Mouse (Mus musculus) hindbrain, embryonic 13.5 days (tissue): Measurements from ENCODE around the gene Egfem1. TPM values are rescaled to one million over a fixed set of nuclear protein-coding genes. Genes with fewer than 3 reads are reported as not detected.

Experiments
- ATAC-seq: fragments of 200-750 bp; cut with Nextera tagmentation; 2 replicates; pipeline ENCODE4 v1.8.0; 2017; ENCODE audit warnings: moderate TSS enrichment; ENCODE audit not compliant: low FRiP score
- H3K27ac ChIP-seq: fragments of 300-500 bp; sonication (generic); 2 replicates; pipeline ENCODE4 v1.5.1; 2015; ENCODE audit warnings: inconsistent platforms, mild to moderate bottlenecking, moderate library complexity
- H3K27me3 ChIP-seq: fragments of 300-500 bp; sonication (generic); 2 replicates; pipeline ENCODE4 v1.6.1; 2015; ENCODE audit warnings: mild to moderate bottlenecking, inconsistent platforms
- H3K36me3 ChIP-seq: fragments of 300-500 bp; sonication (generic); 2 replicates; pipeline ENCODE4 v1.6.1; 2015; ENCODE audit warnings: mild to moderate bottlenecking, inconsistent platforms
- H3K4me1 ChIP-seq: fragments of 300-500 bp; sonication (generic); replicated peaks from 2 replicates; pipeline ENCODE4 v1.6.1; 2015; ENCODE audit warnings: inconsistent platforms
- H3K4me2 ChIP-seq: fragments of 300-500 bp; sonication (generic); 2 replicates; pipeline ENCODE4 v1.6.1; 2015; ENCODE audit warnings: inconsistent platforms, mild to moderate bottlenecking, moderate library complexity
- H3K4me3 ChIP-seq: fragments of 300-500 bp; sonication (generic); 2 replicates; pipeline ENCODE4 v1.5.1; 2015; ENCODE audit warnings: mild to moderate bottlenecking, inconsistent platforms
- H3K9ac ChIP-seq: fragments of 300-500 bp; sonication (generic); 2 replicates; pipeline ENCODE4 v1.6.1; 2015; ENCODE audit warnings: mild to moderate bottlenecking, inconsistent platforms
- H3K9me3 ChIP-seq: fragments of 300-500 bp; sonication (generic); 2 replicates; pipeline ENCODE4 v1.6.1; 2016; ENCODE audit warnings: inconsistent platforms
- WGBS: fragments of 180-500 bp; shearing (Covaris S2); methylation state at CpG from one replicate; pipeline ENCODE4 v1.1.7; 2015; 5-methylcytosine and 5-hydroxymethylcytosine counted together
- polyA plus RNA-seq: library from polyadenylated mRNA; unstranded; fragments of >200 nt; fragmentation: Nextera tagmentation; extraction: Ambion mirVana; gene quantifications from 2 replicates; pipeline ENCODE4 v1.2.1, GENCODE M21; 2015

Egfem1 gene
- polyA plus RNA-seq, 1 experiment from 2014 or later = 5.1 TPM

DNA sequence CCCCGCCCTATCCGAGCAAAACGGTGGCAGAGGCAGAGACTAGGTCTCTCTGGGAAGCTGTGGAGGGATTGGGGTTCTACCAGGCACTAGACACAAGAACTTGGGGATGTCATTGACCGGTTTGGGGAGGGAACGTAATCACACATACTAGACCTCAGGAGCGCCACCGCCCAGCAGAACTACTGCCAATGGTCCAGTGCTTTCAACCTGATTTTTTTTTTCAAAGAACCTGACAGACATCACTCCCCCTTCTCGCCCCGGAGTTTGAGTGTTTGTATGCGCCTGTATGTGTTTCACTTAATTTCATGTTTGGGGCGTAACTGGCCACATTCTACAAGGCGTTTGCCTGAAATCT, 1.1 kb downstream of the Egfem1 start:
- Histone ChIP-seq H3K4me1 (peaks cover 22% of the 10 kb centered on the region), H3K4me2 (peak overlapping the region; percentile 96), H3K9me3 (no peaks in the 10 kb centered on the region), H3K36me3 (no peaks in the 10 kb centered on the region), H3K4me3 (peak overlapping the region; percentile 62), H3K27ac (no peak overlapping the region), H3K9ac (peak overlapping the region; percentile 67), H3K27me3 (peaks cover 19% of the 10 kb centered on the region; the same call in 1 of the 2 replicates)
- WGBS = 2% methylated on average over 12 of the region's 12 CpGs
- no peak for ATAC-seq

DNA sequence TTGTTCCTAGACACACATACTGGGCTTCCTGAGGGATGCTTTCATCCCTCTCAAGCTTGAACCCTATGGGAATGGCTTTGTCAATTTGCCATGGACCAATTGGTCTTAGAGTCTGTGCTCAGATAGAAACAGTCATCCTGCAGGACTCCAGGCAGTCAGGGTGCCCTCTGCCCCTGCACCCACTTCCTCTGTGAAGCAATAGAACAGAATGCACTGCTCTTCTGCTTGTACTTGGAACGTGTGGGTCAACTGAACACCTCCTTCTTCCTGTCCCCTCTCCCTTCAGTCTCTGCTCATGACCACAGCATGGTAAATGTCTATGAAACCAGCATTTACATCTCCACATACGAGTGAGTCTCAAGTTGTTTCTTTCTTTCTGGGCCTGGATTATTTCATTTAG, 16.6 kb downstream of the Egfem1 start:
- Histone ChIP-seq H3K4me2 (no peak overlapping the region), H3K4me1 (no peaks in the 10 kb centered on the region), H3K4me3 (no peak overlapping the region), H3K36me3 (no peaks in the 10 kb centered on the region), H3K9ac (no peak overlapping the region), H3K9me3 (no peaks in the 10 kb centered on the region), H3K27ac (no peak overlapping the region), H3K27me3 (no peaks in the 10 kb centered on the region)
- 75% methylated on average over 2 of the region's 2 CpGs for WGBS
- ATAC-seq = no peak

DNA sequence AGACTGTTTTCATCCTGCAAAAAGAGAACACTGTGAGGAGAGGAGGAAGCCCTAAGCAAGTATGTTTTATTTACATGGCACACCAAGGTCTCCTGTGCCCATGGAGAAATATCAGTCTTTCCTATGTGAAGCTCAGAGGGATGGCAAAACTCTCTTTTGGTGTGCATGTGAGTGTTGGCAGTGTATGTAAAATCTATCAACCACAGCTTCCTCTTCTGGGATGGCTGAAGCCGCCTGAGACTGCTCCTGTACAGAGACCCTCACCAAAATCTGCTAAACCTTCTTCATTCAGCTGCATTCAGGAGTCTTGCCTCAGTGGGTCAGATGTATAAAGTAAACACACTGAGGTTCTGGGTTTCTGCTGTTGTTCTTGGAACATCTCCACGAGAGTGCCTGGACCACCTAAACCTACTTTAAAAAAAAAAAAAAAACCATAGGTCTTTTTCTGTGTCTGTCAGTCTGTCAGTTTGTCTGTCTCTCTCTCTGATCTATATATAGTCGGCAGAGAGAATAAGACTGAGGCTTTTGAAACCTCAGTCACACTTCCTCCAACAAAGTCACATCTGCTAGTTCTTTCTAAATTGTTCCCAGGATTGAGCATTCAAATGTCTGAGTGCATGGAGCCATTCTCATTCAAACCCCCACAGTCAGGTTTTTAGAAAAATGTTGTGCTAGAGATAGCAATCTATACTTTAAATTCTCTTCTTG, 24.3 kb downstream of the Egfem1 start:
- Histone ChIP-seq H3K27ac (no peak overlapping the region), H3K36me3 (no peaks in the 10 kb centered on the region), H3K4me3 (no peak overlapping the region), H3K4me2 (no peak overlapping the region), H3K4me1 (no peaks in the 10 kb centered on the region), H3K9me3 (no peaks in the 10 kb centered on the region), H3K9ac (no peak overlapping the region), H3K27me3 (no peaks in the 10 kb centered on the region)
- ATAC-seq = no peak
- 83% methylated on average over 3 of the region's 3 CpGs for WGBS

DNA sequence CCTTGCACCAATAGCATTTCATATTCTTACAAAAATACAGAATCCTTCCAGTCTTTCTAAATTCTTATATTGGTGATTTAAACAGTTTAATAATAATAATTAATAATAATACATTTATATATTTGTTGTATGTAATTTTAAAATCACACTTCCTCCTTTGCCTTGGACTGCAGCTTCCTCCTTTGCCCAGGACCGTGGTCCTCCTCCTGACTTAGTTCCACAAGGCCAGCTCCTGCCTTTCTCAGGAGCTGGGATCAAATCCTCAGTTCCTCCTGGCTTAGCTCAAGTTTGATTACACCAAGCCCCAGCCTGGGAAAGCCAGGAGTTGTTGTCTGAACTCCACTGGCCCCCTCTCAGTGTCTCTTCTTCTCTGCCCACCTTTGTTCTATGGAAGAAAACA, 25.3 kb downstream of the Egfem1 start:
- H3K9ac ChIP-seq = no peak overlapping the region
- no peaks in the 10 kb centered on the region for H3K27me3 ChIP-seq
- WGBS = 95% methylated on average over 1 of the region's 1 CpGs
- no peaks in the 10 kb centered on the region for H3K9me3 ChIP-seq
- H3K36me3 ChIP-seq = no peaks in the 10 kb centered on the region
- no peak overlapping the region for H3K27ac ChIP-seq
- ATAC-seq = no peak
- H3K4me3 ChIP-seq = no peak overlapping the region
- H3K4me1 ChIP-seq = no peaks in the 10 kb centered on the region
- H3K4me2 ChIP-seq = no peak overlapping the region

DNA sequence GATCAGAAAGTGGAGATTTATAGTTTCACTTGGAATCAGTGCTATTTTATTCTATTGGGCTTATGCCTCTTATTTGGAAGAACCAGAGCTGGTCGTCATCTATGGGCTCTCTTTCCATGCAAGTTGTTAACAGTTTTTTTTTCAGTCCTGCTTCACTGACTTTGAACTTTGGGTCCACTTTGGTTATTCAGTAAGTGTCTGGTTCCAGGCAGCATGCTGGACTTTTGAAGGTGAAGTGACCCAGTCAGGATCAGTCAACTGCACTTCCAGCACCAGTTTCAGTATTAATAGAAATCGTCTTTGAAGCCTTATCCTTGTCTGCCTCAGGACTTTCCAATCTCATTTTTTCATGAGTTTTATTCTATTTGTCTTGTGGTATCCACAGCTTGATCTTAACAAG, 28.5 kb downstream of the Egfem1 start:
- Histone ChIP-seq H3K27ac (no peak overlapping the region), H3K9me3 (no peaks in the 10 kb centered on the region), H3K4me1 (no peaks in the 10 kb centered on the region), H3K4me3 (no peak overlapping the region), H3K36me3 (no peaks in the 10 kb centered on the region), H3K27me3 (no peaks in the 10 kb centered on the region), H3K9ac (no peak overlapping the region), H3K4me2 (no peak overlapping the region)
- WGBS = 79% methylated on average over 2 of the region's 2 CpGs
- no peak for ATAC-seq

DNA sequence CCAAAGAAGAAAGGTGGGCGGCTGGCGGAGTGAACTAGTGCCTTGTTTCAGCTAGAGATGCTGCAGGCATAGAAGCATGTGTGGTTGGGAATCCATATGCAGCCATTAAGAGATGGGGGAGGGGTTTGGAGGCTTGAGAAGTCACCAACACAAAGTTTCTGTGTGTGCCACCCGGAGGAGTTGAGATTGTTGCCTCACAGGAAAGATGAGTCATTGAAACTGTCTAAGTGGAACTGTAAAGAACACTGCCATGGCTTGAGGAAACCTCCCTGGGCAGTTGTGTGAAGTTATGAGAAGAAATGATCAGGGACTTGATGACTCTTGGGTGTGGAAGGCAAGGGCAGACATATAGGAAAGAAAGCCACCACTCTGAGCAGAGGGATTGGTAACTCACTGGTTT, 32.7 kb downstream of the Egfem1 start:
- H3K9ac ChIP-seq = no peak overlapping the region
- H3K4me3 ChIP-seq = no peak overlapping the region
- H3K4me2 ChIP-seq = no peak overlapping the region
- H3K36me3 ChIP-seq = no peaks in the 10 kb centered on the region
- no peaks in the 10 kb centered on the region; the same call in 1 of the 2 replicates for H3K4me1 ChIP-seq
- H3K9me3 ChIP-seq = no peaks in the 10 kb centered on the region
- WGBS = 94% methylated on average over 3 of the region's 3 CpGs
- no peak for ATAC-seq
- H3K27ac ChIP-seq = no peak overlapping the region
- H3K27me3 ChIP-seq = no peaks in the 10 kb centered on the region

DNA sequence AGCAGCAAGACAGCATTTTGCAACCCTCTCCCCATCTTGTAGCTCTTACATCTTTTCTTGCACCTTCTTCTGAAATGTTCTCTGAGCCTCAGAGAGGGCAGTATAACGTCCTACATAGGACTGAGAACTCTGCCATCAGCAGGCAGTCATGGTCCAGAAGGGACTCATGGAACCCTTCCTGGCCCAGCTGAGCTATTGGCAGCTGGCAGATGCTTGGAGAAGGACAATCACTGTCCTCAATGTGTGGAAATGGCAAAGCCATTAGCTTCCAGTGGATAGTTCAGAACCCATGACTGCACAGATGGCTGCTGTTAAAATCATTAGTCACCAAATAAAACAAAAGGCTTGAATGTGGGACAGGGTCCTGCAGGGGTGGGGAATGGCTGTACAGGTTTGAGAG, 35.6 kb downstream of the Egfem1 start:
- H3K36me3 ChIP-seq = no peaks in the 10 kb centered on the region
- no peak overlapping the region for H3K27ac ChIP-seq
- H3K9me3 ChIP-seq = no peaks in the 10 kb centered on the region
- WGBS = 73% methylated on average over 1 of the region's 1 CpGs
- no peak for ATAC-seq
- no peaks in the 10 kb centered on the region for H3K27me3 ChIP-seq
- no peak overlapping the region for H3K4me2 ChIP-seq
- no peak overlapping the region for H3K4me3 ChIP-seq
- H3K9ac ChIP-seq = no peak overlapping the region
- H3K4me1 ChIP-seq = no peaks in the 10 kb centered on the region; the same call in 1 of the 2 replicates

DNA sequence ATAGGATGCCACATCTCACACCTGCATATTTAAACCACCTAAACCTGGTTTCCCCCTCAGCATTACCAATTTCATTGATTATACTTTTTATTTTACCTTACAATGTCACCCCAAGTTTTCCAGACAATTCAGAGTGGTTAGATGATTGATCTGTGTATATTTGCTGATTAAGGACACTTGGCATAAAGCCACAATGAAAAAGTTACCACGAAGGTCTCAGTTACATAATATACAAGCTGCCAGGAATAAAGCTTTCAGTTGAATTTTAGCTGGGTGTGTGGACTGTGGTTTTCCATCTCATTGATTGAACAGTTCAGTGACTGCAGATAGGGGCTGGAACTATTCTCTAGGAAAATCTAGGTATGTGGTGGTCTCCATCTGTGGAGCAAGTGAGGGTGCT, 40.7 kb downstream of the Egfem1 start:
- Histone ChIP-seq H3K27me3 (no peaks in the 10 kb centered on the region), H3K36me3 (no peaks in the 10 kb centered on the region), H3K27ac (no peak overlapping the region), H3K9me3 (no peaks in the 10 kb centered on the region), H3K4me2 (no peak overlapping the region), H3K4me3 (no peak overlapping the region), H3K9ac (no peak overlapping the region), H3K4me1 (no peaks in the 10 kb centered on the region; the same call in 1 of the 2 replicates)
- no peak for ATAC-seq
- 84% methylated on average over 1 of the region's 1 CpGs for WGBS

DNA sequence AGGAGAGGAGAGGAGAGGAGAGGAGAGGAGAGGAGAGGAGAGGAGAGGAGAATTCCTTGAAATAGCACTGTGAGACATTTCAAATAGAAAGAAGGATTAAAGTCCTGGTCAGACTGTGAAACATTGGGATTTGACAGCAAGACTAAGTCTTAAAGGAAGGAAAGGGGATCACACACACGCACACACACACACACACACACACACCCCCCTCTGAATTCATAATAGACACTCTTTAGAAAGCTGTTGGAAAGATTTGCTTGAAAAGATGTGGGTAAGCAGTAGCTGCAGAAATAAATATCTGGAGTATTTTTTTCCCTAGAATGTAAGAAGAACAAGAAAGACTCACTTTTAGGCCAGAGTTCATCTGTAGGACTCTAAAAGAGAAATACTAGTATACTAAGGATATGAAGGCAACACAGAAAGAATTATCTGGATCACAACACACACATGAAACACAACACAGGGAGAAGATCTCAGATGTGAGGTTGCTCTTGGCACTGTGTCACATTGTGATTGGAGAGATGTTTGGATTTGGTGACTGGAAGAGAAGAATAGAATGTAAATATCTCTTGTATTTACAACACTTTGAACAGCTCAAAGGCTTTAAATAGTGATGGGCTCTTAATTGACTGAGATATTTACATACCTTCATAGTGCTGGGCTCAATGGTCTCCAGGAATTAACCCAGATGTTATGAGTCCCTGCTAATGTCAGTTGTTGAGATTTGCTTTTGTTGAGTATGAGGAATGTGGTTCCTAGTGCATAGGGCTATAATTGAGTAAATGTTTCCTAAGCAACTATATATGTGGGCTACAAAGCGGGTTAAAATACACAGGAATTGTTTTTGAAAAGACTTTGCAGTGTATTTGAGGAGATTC, 50.5 kb downstream of the Egfem1 start:
- ATAC-seq = no peak
- Histone ChIP-seq H3K4me2 (no peak overlapping the region), H3K27ac (no peak overlapping the region), H3K4me3 (no peak overlapping the region), H3K9me3 (no peaks in the 10 kb centered on the region), H3K36me3 (no peaks in the 10 kb centered on the region), H3K4me1 (peaks cover 28% of the 10 kb centered on the region), H3K9ac (no peak overlapping the region), H3K27me3 (no peaks in the 10 kb centered on the region)
- WGBS = 89% methylated on average over 2 of the region's 2 CpGs

DNA sequence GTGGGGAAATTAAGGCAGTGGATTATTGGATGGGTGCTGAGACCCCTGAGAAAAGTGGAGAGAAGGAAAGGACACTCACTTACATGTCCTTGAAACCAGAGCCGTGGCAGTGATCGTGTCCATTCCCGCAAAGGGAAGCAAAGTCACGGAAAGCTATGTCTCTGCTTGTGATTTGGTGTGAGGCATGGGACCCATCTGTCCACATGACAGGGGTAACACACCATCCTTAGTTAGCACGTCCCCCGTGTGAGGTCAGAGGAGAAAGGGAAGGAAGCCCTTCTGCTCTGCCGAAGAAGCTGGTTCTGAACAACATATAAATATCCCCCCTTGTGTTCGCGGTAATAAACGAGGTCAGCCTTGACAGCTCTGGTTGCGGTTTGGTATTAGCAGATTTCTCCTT, 52.7 kb downstream of the Egfem1 start:
- Histone ChIP-seq H3K27ac (no peak overlapping the region; the same call in 1 of the 2 replicates), H3K9ac (no peak overlapping the region), H3K36me3 (no peaks in the 10 kb centered on the region), H3K4me3 (no peak overlapping the region; the same call in 1 of the 2 replicates), H3K4me1 (peaks cover 36% of the 10 kb centered on the region), H3K27me3 (no peaks in the 10 kb centered on the region), H3K4me2 (peak overlapping the region; percentile 36), H3K9me3 (no peaks in the 10 kb centered on the region)
- ATAC-seq = no peak
- 37% methylated on average over 11 of the region's 11 CpGs for WGBS

DNA sequence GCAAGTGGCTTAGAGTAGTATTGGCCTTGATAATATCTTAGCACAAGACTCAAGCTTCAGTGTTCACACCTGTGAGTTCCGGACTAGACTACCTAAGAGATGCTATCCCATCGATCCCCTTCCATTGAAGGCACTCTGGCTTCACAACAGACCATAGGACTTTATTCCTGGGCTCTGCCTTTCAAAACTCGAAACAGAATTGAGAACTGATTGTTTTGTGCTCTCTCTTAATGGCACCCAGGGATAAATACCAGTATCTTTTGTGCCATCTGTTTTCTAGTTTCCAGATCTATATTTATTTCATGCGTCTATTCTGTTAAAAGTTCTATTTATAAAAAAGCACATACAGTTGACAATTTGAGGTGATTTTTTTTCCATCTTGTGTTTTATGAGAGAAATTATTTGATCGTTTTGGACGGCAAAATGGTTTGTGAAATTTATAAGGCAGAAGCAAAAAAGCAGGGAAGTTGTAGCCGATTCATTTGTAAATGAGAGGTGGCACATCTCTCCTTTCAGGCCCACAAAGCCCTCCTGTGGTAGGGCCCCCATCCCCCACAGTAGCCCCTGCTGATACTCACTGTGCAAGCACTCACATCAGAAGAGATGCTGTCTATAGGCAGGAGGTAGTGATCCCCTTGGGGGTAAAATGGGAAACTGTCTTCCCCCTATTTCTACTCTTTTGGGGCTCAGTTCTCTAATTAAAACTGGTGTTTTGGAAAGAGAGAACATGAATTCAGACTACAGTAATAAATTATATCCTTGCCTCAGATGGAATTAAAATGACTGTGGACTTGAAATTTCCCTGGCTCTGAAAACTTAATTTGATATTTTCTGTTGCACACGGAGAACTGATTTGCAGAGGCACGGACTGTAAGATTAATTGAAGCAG, 53.6 kb downstream of the Egfem1 start:
- H3K36me3 ChIP-seq = no peaks in the 10 kb centered on the region
- peak overlapping the region; percentile 36 for H3K4me2 ChIP-seq
- no peaks in the 10 kb centered on the region for H3K27me3 ChIP-seq
- peaks cover 36% of the 10 kb centered on the region for H3K4me1 ChIP-seq
- WGBS = 18% methylated on average over 9 of the region's 9 CpGs
- no peak overlapping the region for H3K4me3 ChIP-seq
- peak; percentile 58; the same call in 1 of the 2 replicates for ATAC-seq
- no peak overlapping the region for H3K9ac ChIP-seq
- H3K27ac ChIP-seq = peak overlapping the region; percentile 50
- no peaks in the 10 kb centered on the region for H3K9me3 ChIP-seq
